Mouse (Mus musculus): ENCODE results near the gene Gpt2. TPM values are rescaled to one million over a fixed set of nuclear protein-coding genes. Genes with fewer than 3 reads are reported as not detected.

The Gpt2 gene
- polyA plus RNA-seq, 1 experiment from 2014 or later = 3.5 TPM

DNA sequence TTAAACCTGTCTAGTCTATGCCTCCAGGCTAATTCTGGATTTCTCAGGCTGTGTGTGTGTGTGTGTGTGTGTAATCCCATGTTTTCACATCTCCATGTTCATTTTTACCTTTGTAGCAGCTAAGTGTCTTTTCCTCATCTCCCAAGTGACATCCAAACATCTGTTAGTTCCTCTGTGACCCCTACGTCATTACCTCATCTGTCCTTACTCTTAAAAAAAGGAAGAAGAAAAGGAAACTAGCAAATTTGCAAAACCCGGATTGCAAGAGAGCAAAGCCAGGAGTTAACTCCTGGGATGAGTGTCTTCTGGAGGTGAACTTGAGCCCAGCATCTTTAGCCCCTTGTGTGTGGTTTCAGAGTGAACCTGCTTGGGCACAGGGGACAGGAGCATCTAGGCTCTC is 10.0 kb downstream of the Gpt2 start:
- no peaks in the 10 kb centered on the region for H3K27me3 ChIP-seq (replicated peaks; ENCODE audit: control insufficient read depth, insufficient read depth, low read length)
- no peak for ATAC-seq

GRCm38 (mm10) chr8:85503065-85503464 is 10.7 kb downstream of the Gpt2 start:
- no peaks in the 10 kb centered on the region for H3K36me3 ChIP-seq (ENCODE audit: control insufficient read depth, insufficient read depth)
- no peak for TF ChIP-seq CTCF (IDR thresholded peaks at IDR 0.05; ENCODE audit: low read depth)
- H3K27ac ChIP-seq (ENCODE audit: low read depth, low read length) = no peak overlapping the region
- no peaks in the 10 kb centered on the region for H3K4me1 ChIP-seq (replicated peaks; ENCODE audit: control insufficient read depth, insufficient read depth, low read length)
- 71% methylated on average over 3 of the region's 3 CpGs for WGBS
- no peak overlapping the region for H3K4me3 ChIP-seq (ENCODE audit: low read depth, low read length)
- no peak for ATAC-seq
- no peak overlapping the region for H3K4me2 ChIP-seq (replicated peaks; ENCODE audit: low read depth)
- no peaks in the 10 kb centered on the region for H3K27me3 ChIP-seq (replicated peaks; ENCODE audit: control insufficient read depth, insufficient read depth, low read length)
- H3K9me3 ChIP-seq (ENCODE audit: control insufficient read depth) = no peaks in the 10 kb centered on the region
- no peak overlapping the region for H3K9ac ChIP-seq (ENCODE audit: low read depth, low read length)

More for the DNA sequence above, 10.0 kb downstream of the Gpt2 start:
- whole genome bisulfite sequencing = 76% methylated on average over 2 of the region's 2 CpGs
- Histone ChIP-seq H3K27ac (ENCODE audit: low read depth, low read length) (no peak overlapping the region), H3K9me3 (ENCODE audit: control insufficient read depth) (no peaks in the 10 kb centered on the region), H3K4me3 (ENCODE audit: low read depth, low read length) (no peak overlapping the region), H3K4me2 (replicated peaks; ENCODE audit: low read depth) (no peak overlapping the region), H3K9ac (ENCODE audit: low read depth, low read length) (no peak overlapping the region), H3K36me3 (ENCODE audit: control insufficient read depth, insufficient read depth) (no peaks in the 10 kb centered on the region), H3K4me1 (replicated peaks; ENCODE audit: control insufficient read depth, insufficient read depth, low read length) (no peaks in the 10 kb centered on the region)
- TF ChIP-seq CTCF (IDR thresholded peaks at IDR 0.05; ENCODE audit: low read depth) = no peak

- H3K9me3 ChIP-seq (ENCODE audit: control insufficient read depth) = no peaks in the 10 kb centered on the region
- no peaks in the 10 kb centered on the region for H3K27me3 ChIP-seq (replicated peaks; ENCODE audit: control insufficient read depth, insufficient read depth, low read length)
- H3K36me3 ChIP-seq (ENCODE audit: control insufficient read depth, insufficient read depth) = peaks cover 8% of the 10 kb centered on the region; the same call in 1 of the 2 replicates
- H3K9ac ChIP-seq (ENCODE audit: low read depth, low read length) = no peak overlapping the region
- H3K27ac ChIP-seq (ENCODE audit: low read depth, low read length) = no peak overlapping the region
- H3K4me3 ChIP-seq (ENCODE audit: low read depth, low read length) = no peak overlapping the region
- TF ChIP-seq CTCF (IDR thresholded peaks at IDR 0.05; ENCODE audit: low read depth) = no peak
- no peaks in the 10 kb centered on the region for H3K4me1 ChIP-seq (replicated peaks; ENCODE audit: control insufficient read depth, insufficient read depth, low read length)
- H3K4me2 ChIP-seq (replicated peaks; ENCODE audit: low read depth) = no peak overlapping the region
- no peak for ATAC-seq
- 95% methylated on average over 6 of the region's 6 CpGs for WGBS
Observed at GRCm38 (mm10) chr8:85504704-85505103, 12.3 kb downstream of the Gpt2 start.

DNA sequence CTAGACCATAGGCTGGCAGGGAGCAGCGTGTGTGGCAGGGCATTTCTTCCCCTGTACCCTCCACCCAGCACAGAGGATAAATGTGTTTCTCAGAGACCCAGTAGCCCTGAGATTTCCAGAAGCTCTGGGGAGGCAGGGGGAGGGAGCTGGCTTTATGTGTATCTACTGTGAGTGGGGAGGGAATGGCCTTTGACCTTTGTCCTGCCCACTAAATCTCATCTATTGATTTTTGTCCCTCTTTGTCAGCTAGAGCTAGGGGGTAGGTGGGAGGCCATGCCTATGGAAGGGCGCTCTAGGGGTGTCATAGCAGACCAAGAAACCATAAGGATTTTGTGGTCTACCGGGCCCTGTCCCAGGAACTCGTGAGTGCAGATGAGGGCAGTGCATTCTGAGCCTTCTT is 14.2 kb downstream of the Gpt2 start:
- H3K36me3 ChIP-seq (ENCODE audit: control insufficient read depth, insufficient read depth) = peaks cover 18% of the 10 kb centered on the region; the same call in 1 of the 2 replicates

GRCm38 (mm10) chr8:85508661-85509060 is 16.3 kb downstream of the Gpt2 start:
- Histone ChIP-seq H3K4me1 (replicated peaks; ENCODE audit: control insufficient read depth, insufficient read depth, low read length) (no peaks in the 10 kb centered on the region), H3K27ac (ENCODE audit: low read depth, low read length) (no peak overlapping the region), H3K4me2 (replicated peaks; ENCODE audit: low read depth) (no peak overlapping the region), H3K27me3 (replicated peaks; ENCODE audit: control insufficient read depth, insufficient read depth, low read length) (no peaks in the 10 kb centered on the region), H3K36me3 (ENCODE audit: control insufficient read depth, insufficient read depth) (peaks cover 19% of the 10 kb centered on the region; the same call in 1 of the 2 replicates), H3K9ac (ENCODE audit: low read depth, low read length) (no peak overlapping the region), H3K4me3 (ENCODE audit: low read depth, low read length) (no peak overlapping the region), H3K9me3 (ENCODE audit: control insufficient read depth) (no peaks in the 10 kb centered on the region)
- peak; percentile 27; the same call in 1 of the 2 replicates for TF ChIP-seq CTCF (IDR thresholded peaks at IDR 0.05; ENCODE audit: low read depth)
- WGBS = 77% methylated on average over 4 of the region's 4 CpGs
- no peak for ATAC-seq

More for the DNA sequence above, 14.2 kb downstream of the Gpt2 start:
- no peaks in the 10 kb centered on the region for H3K4me1 ChIP-seq (replicated peaks; ENCODE audit: control insufficient read depth, insufficient read depth, low read length)
- no peaks in the 10 kb centered on the region for H3K9me3 ChIP-seq (ENCODE audit: control insufficient read depth)
- TF ChIP-seq CTCF (IDR thresholded peaks at IDR 0.05; ENCODE audit: low read depth) = no peak
- H3K9ac ChIP-seq (ENCODE audit: low read depth, low read length) = no peak overlapping the region
- no peak overlapping the region for H3K4me2 ChIP-seq (replicated peaks; ENCODE audit: low read depth)
- no peak overlapping the region for H3K27ac ChIP-seq (ENCODE audit: low read depth, low read length)
- ATAC-seq = no peak
- H3K4me3 ChIP-seq (ENCODE audit: low read depth, low read length) = no peak overlapping the region
- 64% methylated on average over 4 of the region's 4 CpGs for WGBS
- no peaks in the 10 kb centered on the region for H3K27me3 ChIP-seq (replicated peaks; ENCODE audit: control insufficient read depth, insufficient read depth, low read length)

- WGBS = 91% methylated on average over 8 of the region's 8 CpGs
- H3K27ac ChIP-seq (ENCODE audit: low read depth, low read length) = no peak overlapping the region
- no peaks in the 10 kb centered on the region for H3K27me3 ChIP-seq (replicated peaks; ENCODE audit: control insufficient read depth, insufficient read depth, low read length)
- no peak overlapping the region for H3K9ac ChIP-seq (ENCODE audit: low read depth, low read length)
- H3K9me3 ChIP-seq (ENCODE audit: control insufficient read depth) = no peaks in the 10 kb centered on the region
- no peak overlapping the region for H3K4me3 ChIP-seq (ENCODE audit: low read depth, low read length)
- H3K4me1 ChIP-seq (replicated peaks; ENCODE audit: control insufficient read depth, insufficient read depth, low read length) = no peaks in the 10 kb centered on the region
- H3K36me3 ChIP-seq (ENCODE audit: control insufficient read depth, insufficient read depth) = peaks cover 28% of the 10 kb centered on the region
- ATAC-seq = no peak
- H3K4me2 ChIP-seq (replicated peaks; ENCODE audit: low read depth) = no peak overlapping the region
- TF ChIP-seq CTCF (IDR thresholded peaks at IDR 0.05; ENCODE audit: low read depth) = no peak
Observed at GRCm38 (mm10) chr8:85512234-85512633, 19.9 kb downstream of the Gpt2 start.

- no peak for TF ChIP-seq CTCF (IDR thresholded peaks at IDR 0.05; ENCODE audit: low read depth)
- no peaks in the 10 kb centered on the region for H3K4me1 ChIP-seq (replicated peaks; ENCODE audit: control insufficient read depth, insufficient read depth, low read length)
- no peak overlapping the region for H3K4me3 ChIP-seq (ENCODE audit: low read depth, low read length)
- peaks cover 28% of the 10 kb centered on the region for H3K36me3 ChIP-seq (ENCODE audit: control insufficient read depth, insufficient read depth)
- no peaks in the 10 kb centered on the region for H3K9me3 ChIP-seq (ENCODE audit: control insufficient read depth)
- H3K4me2 ChIP-seq (replicated peaks; ENCODE audit: low read depth) = no peak overlapping the region
- no peaks in the 10 kb centered on the region for H3K27me3 ChIP-seq (replicated peaks; ENCODE audit: control insufficient read depth, insufficient read depth, low read length)
- no peak overlapping the region for H3K27ac ChIP-seq (ENCODE audit: low read depth, low read length)
- H3K9ac ChIP-seq (ENCODE audit: low read depth, low read length) = no peak overlapping the region
- WGBS = 78% methylated on average over 4 of the region's 4 CpGs
- ATAC-seq = no peak
Observed at GRCm38 (mm10) chr8:85513283-85513682, 20.9 kb downstream of the Gpt2 start.
